Mouse (Mus musculus) liver, embryonic 14.5 days (tissue): ENCODE results near the gene Map2k5. TPM values are rescaled to one million over a fixed set of nuclear protein-coding genes. Genes with fewer than 3 reads are reported as not detected.
A peak's percentile ranks its signal among the peaks of the same experiment; 100 is the strongest.

Source experiments
- ATAC-seq: fragments of 200-750 bp; cut with Nextera tagmentation; 2 replicates; pipeline ENCODE4 v1.8.0; 2017; ENCODE audit warnings: moderate number of reproducible peaks, mild to moderate bottlenecking, moderate library complexity; ENCODE audit not compliant: insufficient read depth
- DNase-seq, 3 experiments: peaks; one replicate each; pipeline ENCODE4 v3.0.0-alpha.2; 2012 to 2013; ENCODE audit warnings: low read depth in 3 of 3, low spot score in 3 of 3
- H3K27ac ChIP-seq: fragments of 300-500 bp; sonication (generic); 2 replicates; pipeline ENCODE4 v1.5.1; 2014; ENCODE audit warnings: moderate library complexity, mild to moderate bottlenecking, control low read depth, inconsistent platforms
- H3K27me3 ChIP-seq: fragments of 300-500 bp; sonication (generic); 2 replicates; pipeline ENCODE4 v1.6.1; 2014; ENCODE audit warnings: mild to moderate bottlenecking, low read length, moderate library complexity; ENCODE audit not compliant: control insufficient read depth, insufficient read depth
- H3K36me3 ChIP-seq: fragments of 300-500 bp; sonication (generic); replicated peaks from 2 replicates; pipeline ENCODE4 v1.6.1; 2014; ENCODE audit warnings: low read depth; ENCODE audit not compliant: control insufficient read depth, insufficient read depth
- H3K4me1 ChIP-seq, 2 experiments: fragments of 200-500 bp in 1 of 2; fragments of 300-500 bp in 1 of 2; sonication (generic) in 1 of 2; replicated peaks; 2 replicates each; pipeline ENCODE4 v1.6.1; 2012 to 2014; ENCODE audit warnings: antibody characterized with exemption in 1 of 2, inconsistent platforms in 1 of 2, low read length in 1 of 2; ENCODE audit not compliant: control insufficient read depth in 2 of 2, insufficient read depth in 2 of 2
- H3K4me2 ChIP-seq: fragments of 300-500 bp; sonication (generic); 2 replicates; pipeline ENCODE4 v1.6.1; 2014; ENCODE audit warnings: low read depth, mild to moderate bottlenecking, control low read depth, moderate library complexity
- H3K4me3 ChIP-seq, 2 experiments: fragments of 200-500 bp in 1 of 2; fragments of 300-500 bp in 1 of 2; sonication (generic) in 1 of 2; 2 replicates each; pipeline ENCODE4 v1.5.1; 2012 to 2014; ENCODE audit warnings: low read depth in 2 of 2, low read length in 2 of 2, mild to moderate bottlenecking in 2 of 2, control low read depth in 1 of 2, inconsistent platforms in 1 of 2, moderate library complexity in 1 of 2; ENCODE audit not compliant: insufficient read depth in 1 of 2
- H3K9ac ChIP-seq: fragments of 300-500 bp; sonication (generic); replicated peaks from 2 replicates; pipeline ENCODE4 v1.6.1; 2014; ENCODE audit warnings: mild to moderate bottlenecking, control low read depth, moderate library complexity
- H3K9me3 ChIP-seq: fragments of 300-500 bp; sonication (generic); 2 replicates; pipeline ENCODE4 v1.6.1; 2016; ENCODE audit warnings: low read length, mixed read lengths; ENCODE audit not compliant: control insufficient read depth
- CTCF ChIP-seq: IDR thresholded peaks from 2 replicates; pipeline ENCODE4 v1.5.1; 2016; ENCODE audit warnings: antibody characterized with exemption, low read depth, control low read depth
- EP300 ChIP-seq: IDR thresholded peaks from 2 replicates; pipeline ENCODE4 v1.6.1; 2016; ENCODE audit warnings: antibody characterized with exemption, low read depth
- WGBS: fragments of 180-500 bp; shearing (Covaris S2); extraction: QIAGEN DNeasy Blood & Tissue Kit; methylation state at CpG from one replicate; pipeline ENCODE4 v1.1.7; 2014; ENCODE audit not compliant: insufficient replicate concordance; 5-methylcytosine and 5-hydroxymethylcytosine counted together
- polyA plus RNA-seq, 2 experiments: library from polyadenylated mRNA; depleted of rRNA in 1 of 2; stranded (reverse) in 1 of 2; unstranded in 1 of 2; fragments of >200 nt; fragmentation: Nextera tagmentation in 1 of 2; extraction: Ambion mirVana in 1 of 2; gene quantifications; 2 replicates each; pipeline versions ENCODE4 v1.2.1 to v1.2.3; 2012 to 2014

Map2k5 gene
- polyA plus RNA-seq, 2 experiments: 6.1 to 7.4 TPM

DNA sequence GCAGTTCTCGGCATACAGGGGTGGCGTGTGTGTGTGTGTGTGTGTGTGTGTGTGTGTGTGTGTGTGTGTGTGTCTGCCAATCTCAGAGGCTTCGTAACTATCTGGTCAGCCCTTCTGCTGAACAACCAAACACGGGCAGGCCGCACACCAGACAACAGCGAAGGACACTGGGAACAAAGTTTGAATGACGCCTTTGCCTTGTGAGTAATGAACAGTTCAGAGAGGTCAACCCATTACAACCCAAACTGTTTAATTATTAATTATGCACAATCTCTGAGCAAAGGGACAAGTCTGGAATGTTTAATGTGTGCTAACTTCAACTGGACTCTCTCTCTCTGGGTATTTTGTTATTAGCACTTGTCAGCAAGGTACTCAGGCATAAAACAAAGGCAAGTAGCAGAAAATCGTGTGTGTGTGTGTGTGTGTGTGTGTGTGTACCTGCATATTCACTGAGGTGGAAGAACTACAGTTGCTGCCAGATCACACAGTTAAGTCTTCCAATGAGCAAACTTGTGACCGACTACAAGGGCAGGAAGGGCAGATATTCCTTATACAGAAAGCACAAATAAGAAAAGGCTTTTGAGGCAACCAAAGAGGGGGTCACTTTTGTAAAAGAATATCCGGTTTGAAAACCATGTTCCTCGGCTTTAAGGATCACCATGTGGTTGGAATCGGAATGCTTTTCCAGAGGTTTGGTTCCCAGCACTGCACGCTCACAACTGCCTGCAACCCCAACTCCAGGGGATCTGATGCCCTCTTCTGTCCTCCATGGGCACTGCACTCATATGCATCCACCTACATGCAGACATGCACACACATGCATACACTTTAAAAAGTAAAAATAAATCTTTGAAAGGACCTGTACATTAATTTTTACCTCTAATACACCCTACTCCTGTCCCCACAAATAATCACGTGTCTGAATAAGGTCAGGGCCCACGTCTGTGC lies 176.1 kb downstream of the Map2k5 start:
- H3K9ac ChIP-seq: no peak overlapping the region
- WGBS: 73% methylated on average over 15 of the region's 15 CpGs
- no peak for ATAC-seq

GRCm38 (mm10) chr9:63197252-63197651 lies 180.4 kb downstream of the Map2k5 start:
- no peak for ATAC-seq
- DNase-seq: no peak
- WGBS: 46% methylated on average over 8 of the region's 8 CpGs

More for the DNA sequence above, 176.1 kb downstream of the Map2k5 start:
- TF ChIP-seq EP300: no peak
- peak; percentile 31 for TF ChIP-seq CTCF
- DNase-seq: peak in 1 of 3 experiments; percentile 3
- Histone ChIP-seq H3K36me3 (no peaks in the 10 kb centered on the region), H3K27ac (no peak overlapping the region), H3K4me1 (peaks cover 0 to 2% of the 10 kb centered on the region in 2 experiments; a peak in 1 of 4 replicates), H3K4me3 (no peak overlapping the region), H3K4me2 (no peak overlapping the region), H3K9me3 (no peaks in the 10 kb centered on the region), H3K27me3 (no peaks in the 10 kb centered on the region)

DNA sequence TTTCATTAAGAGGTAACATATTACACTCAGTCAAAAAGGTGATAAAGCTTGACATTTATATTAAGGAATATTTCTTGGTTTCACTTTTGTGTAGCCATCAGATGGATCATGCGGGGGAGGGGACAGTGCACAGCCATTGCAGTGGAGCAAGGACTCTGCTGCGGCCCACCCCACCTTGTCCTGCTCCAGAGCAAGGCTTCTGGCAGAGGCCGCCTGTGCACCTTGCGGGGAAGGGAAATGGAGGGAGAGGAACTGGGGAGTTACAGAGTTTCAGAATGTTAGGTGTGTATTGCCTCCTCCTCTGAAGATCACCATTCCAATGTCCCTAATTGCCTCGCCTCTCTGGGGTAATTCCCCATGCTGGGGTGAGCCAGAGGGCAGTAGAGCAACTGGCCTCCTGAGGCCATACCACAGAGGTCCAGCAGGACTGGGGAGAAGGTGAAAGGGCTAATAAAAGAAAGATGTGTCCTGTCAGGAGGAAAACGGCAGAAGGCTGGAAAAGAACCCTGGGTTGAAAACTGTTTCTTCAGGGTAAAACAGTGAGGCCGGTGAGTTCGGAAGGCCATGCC lies 181.5 kb downstream of the Map2k5 start:
- ATAC-seq (no peak), DNase-seq (no peak)
- TF ChIP-seq CTCF (no peak), EP300 (no peak)
- no peaks in the 10 kb centered on the region for H3K36me3 ChIP-seq
- no peak overlapping the region for H3K9ac ChIP-seq
- no peaks in the 10 kb centered on the region for H3K27me3 ChIP-seq
- whole genome bisulfite sequencing: 76% methylated on average over 8 of the region's 8 CpGs
- no peak overlapping the region for H3K4me2 ChIP-seq
- no peak overlapping the region for H3K4me3 ChIP-seq
- H3K9me3 ChIP-seq: no peaks in the 10 kb centered on the region
- no peak overlapping the region for H3K27ac ChIP-seq
- H3K4me1 ChIP-seq: peaks cover 0 to 2% of the 10 kb centered on the region in 2 experiments; a peak in 1 of 4 replicates

More at GRCm38 (mm10) chr9:63197252-63197651, 180.4 kb downstream of the Map2k5 start:
- Histone ChIP-seq H3K4me3 (no peak overlapping the region), H3K4me1 (peaks cover 0 to 2% of the 10 kb centered on the region in 2 experiments; a peak in 1 of 4 replicates), H3K27me3 (no peaks in the 10 kb centered on the region), H3K27ac (no peak overlapping the region), H3K9ac (no peak overlapping the region), H3K4me2 (no peak overlapping the region), H3K36me3 (no peaks in the 10 kb centered on the region), H3K9me3 (no peaks in the 10 kb centered on the region)
- TF ChIP-seq CTCF: no peak
- TF ChIP-seq EP300: no peak

DNA sequence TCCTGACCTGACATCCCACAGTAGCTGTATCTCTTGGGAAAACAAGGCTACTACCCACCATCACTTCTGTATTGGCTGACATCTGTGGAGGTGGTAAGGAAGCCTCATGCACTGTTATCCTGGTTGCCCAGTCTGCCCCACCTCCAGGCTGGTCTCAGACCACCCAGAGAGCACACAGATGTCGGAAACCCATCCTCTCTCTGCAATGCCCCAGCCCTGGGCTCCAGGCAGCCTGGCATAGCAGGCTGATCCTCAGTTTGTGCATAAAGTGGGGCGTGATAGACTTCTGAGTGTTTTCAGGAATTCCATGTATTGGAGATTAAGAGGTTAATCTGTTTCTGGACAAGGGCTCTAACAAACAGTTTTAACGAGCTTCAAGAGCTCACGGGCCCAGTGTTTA lies 182.2 kb downstream of the Map2k5 start:
- 75% methylated on average over 4 of the region's 4 CpGs for WGBS
- no peak overlapping the region for H3K27ac ChIP-seq
- no peak for ATAC-seq

DNA sequence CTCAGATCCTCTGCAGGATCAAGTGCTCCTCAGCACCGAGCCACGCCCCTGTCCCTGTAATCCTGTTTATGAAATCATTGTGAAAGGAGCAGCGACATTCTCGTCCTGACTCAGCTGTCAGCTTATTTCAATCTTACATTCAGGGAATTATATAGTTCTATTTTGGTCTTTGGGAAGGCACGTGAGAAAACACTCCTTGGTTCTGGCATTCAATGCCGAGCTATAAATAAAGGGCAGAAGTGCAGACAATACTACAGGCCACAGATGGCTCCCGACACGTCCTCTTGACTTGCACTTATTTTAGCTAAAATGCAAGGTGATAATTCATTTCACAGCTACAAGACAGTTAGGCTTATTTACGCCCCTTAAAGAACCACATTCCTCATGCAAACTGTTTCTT lies 182.9 kb downstream of the Map2k5 start:
- Histone ChIP-seq H3K4me2 (no peak overlapping the region), H3K4me1 (peaks cover 0 to 2% of the 10 kb centered on the region in 2 experiments; a peak in 1 of 4 replicates), H3K4me3 (no peak overlapping the region), H3K9me3 (no peaks in the 10 kb centered on the region), H3K36me3 (no peaks in the 10 kb centered on the region), H3K27me3 (no peaks in the 10 kb centered on the region), H3K27ac (no peak overlapping the region), H3K9ac (no peak overlapping the region)
- ATAC-seq: no peak
- DNase-seq: no peak
- WGBS: 71% methylated on average over 9 of the region's 9 CpGs
- TF ChIP-seq CTCF (no peak), EP300 (no peak)

More for the DNA sequence above, 182.2 kb downstream of the Map2k5 start:
- Histone ChIP-seq H3K4me3 (no peak overlapping the region), H3K4me2 (no peak overlapping the region), H3K9me3 (no peaks in the 10 kb centered on the region), H3K9ac (no peak overlapping the region), H3K27me3 (no peaks in the 10 kb centered on the region), H3K4me1 (peaks cover 0 to 2% of the 10 kb centered on the region in 2 experiments; a peak in 1 of 4 replicates), H3K36me3 (no peaks in the 10 kb centered on the region)
- DNase-seq: no peak
- TF ChIP-seq EP300: no peak
- no peak for TF ChIP-seq CTCF
